Mouse (Mus musculus): ENCODE measurements around the gene Snupn.

- no peak for TF ChIP-seq CTCF (IDR thresholded peaks at IDR 0.05; ENCODE audit: insufficient read depth, low read depth, low read length)
- no peak for TF ChIP-seq POLR2A (IDR thresholded peaks at IDR 0.05; ENCODE audit: insufficient read depth, low read depth, low read length)
These were observed 8.0 kb downstream of the Snupn start for GRCm38 (mm10) chr9:56958689-56959088.
